Mouse (Mus musculus): ENCODE measurements around the gene Slc5a4b.

DNA sequence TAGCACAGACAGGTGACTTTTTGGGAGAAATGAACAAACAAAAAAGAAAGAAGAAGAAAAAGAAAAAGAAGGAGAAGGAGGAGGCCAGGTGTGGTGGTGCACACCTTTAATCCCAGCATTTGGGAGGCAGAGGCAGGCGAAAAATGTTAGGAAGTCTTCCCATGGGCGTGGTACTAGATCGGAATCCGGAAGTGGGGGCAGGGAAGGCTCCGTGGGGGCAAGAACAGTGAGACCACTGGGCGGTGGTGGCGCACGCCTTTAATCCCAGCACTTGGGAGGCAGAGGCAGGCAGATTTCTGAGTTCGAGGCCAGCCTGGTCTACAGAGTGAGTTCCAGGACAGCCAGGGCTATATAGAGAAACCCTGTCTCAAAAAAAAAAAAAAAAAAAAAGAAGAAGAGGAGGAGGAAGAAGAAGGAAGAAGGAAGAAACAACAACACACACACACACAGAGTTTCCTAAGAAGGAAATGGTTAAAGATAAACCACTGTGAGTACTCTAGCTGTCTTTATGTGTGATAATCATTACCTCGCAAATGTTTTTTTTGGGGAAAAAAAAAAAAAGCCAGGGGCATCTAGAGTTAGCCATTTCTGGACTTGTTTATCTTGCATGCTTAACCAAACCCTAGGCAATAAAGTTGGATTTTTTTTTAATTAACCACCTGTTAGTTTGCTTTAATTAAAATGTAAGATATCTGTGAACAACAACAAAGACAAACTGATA, 85.1 kb downstream of the Slc5a4b start:
- no peak for TF ChIP-seq CTCF (IDR thresholded peaks at IDR 0.05; ENCODE audit: low read depth)
- TF ChIP-seq EP300 (IDR thresholded peaks at IDR 0.05; ENCODE audit: low read depth): no peak

All from liver, postnatal 0 days (tissue).